Mouse (Mus musculus): ENCODE measurements around the gene Mkks. TPM values are rescaled to one million over a fixed set of nuclear protein-coding genes. Genes with fewer than 3 reads are reported as not detected.

Gene Mkks
- polyA plus RNA-seq (2012; fragmentation: generic; extraction: Trizol), result 3.4 TPM

DNA sequence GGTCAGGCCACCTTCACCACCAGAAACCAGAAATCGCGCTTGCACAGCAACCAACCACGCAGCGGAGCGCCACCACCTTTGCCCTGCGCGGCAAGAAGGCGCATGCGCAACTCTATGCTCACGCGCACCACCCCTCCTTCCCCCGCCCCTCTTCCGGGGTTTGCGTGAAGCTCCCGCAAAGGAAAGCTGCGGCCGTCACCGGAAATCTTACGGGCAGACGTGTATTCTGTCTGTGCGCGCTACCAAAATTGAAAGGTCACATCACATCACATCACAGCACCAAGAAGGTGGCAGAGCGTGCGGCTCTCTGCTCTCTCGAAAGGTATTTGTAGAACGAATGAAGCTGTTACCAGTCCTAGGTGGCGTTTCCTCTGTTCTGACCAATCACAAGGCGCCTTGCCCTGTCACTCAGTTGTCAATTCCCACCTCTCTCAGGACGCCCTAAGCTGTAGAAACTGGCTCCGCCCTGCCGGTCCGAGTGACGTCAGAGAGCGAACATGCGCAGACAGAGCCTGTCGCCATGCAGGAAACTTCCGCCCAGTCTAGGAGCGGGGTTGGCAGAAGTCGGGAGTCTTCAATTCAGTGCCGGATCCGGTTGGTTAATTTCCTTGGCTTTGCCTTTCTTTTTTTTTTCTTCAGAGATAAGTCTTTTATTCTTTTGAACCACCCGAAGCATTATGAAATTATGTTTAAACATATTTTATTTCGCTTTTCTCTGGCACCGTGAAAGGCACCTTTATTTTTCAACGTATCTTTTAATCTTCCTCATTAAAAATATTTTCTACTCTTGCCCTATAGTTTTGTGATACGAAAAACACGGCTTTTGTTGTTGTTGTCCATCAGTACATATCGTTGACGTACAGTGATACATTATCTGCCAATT, at the start of gene Mkks, which contains the start of the genes Slx4ip and AL731706.1:
Mkks (minus strand) TSS at position 322 of the 883 bp plus-strand sequence.
Slx4ip (plus strand) TSS at position 151 of the 883 bp plus-strand sequence.
AL731706.1 (minus strand) TSS at position 322 of the 883 bp plus-strand sequence.
- peak within 1 kb of the TSS; percentile 38 for H3K4me3 ChIP-seq
- H3K36me3 ChIP-seq (ENCODE audit: control insufficient read depth, insufficient read depth), result no peaks in the 10 kb centered on the region
- no peak for TF ChIP-seq USF1 (IDR thresholded peaks at IDR 0.05; ENCODE audit: low read depth)
- no peak for TF ChIP-seq E2F4 (IDR thresholded peaks at IDR 0.05; ENCODE audit: insufficient read depth)
- TF ChIP-seq TCF3 (IDR thresholded peaks at IDR 0.05; ENCODE audit: insufficient read length, low read depth), result no peak
- TF ChIP-seq POLR2A (IDR thresholded peaks at IDR 0.05; ENCODE audit: insufficient read length, low read depth), result peak; percentile 88
- no peak for TF ChIP-seq REST (IDR thresholded peaks at IDR 0.05; ENCODE audit: insufficient read depth, insufficient read length)
- no peak for TF ChIP-seq MYOD1 (IDR thresholded peaks at IDR 0.05; ENCODE audit: control insufficient read depth in 1 of 3, insufficient read length in 2 of 3, low read depth in 2 of 3)
- TF ChIP-seq MYOG (IDR thresholded peaks at IDR 0.05; ENCODE audit: control insufficient read depth in 1 of 3, insufficient read depth in 1 of 3, insufficient read length in 2 of 3, low read depth in 2 of 3), result peak in 1 of 3 experiments; percentile 15
- TF ChIP-seq POLR2AphosphoS2 (IDR thresholded peaks at IDR 0.05; ENCODE audit: insufficient read length, low read depth), result peak; percentile 86
- no peak for TF ChIP-seq MAX (IDR thresholded peaks at IDR 0.05; ENCODE audit: low read depth)
- TF ChIP-seq SRF (IDR thresholded peaks at IDR 0.05; ENCODE audit: control insufficient read depth, insufficient read length, low read depth), result peak; percentile 43
- TF ChIP-seq CEBPB (IDR thresholded peaks at IDR 0.05; ENCODE audit: insufficient read depth, poor library complexity, severe bottlenecking), result no peak
- TF ChIP-seq TCF12 (IDR thresholded peaks at IDR 0.05; ENCODE audit: insufficient read depth, poor library complexity, severe bottlenecking), result no peak
- peak within 1 kb of the TSS; percentile 51 for H3ac ChIP-seq (ENCODE audit: control insufficient read depth, insufficient read length)
- H3K79me2 ChIP-seq (ENCODE audit: control insufficient read depth, insufficient read depth), result peaks cover 37% of the 10 kb centered on the region
- H3K4me2 ChIP-seq (ENCODE audit: low read depth), result peak within 1 kb of the TSS; percentile 86
- H3K27me3 ChIP-seq (ENCODE audit: control insufficient read depth, insufficient read depth, insufficient read length), result no peaks in the 10 kb centered on the region

- no peaks in the 10 kb centered on the region for H3K79me2 ChIP-seq (ENCODE audit: control insufficient read depth, insufficient read depth)
- TF ChIP-seq CEBPB (IDR thresholded peaks at IDR 0.05; ENCODE audit: insufficient read depth, poor library complexity, severe bottlenecking) (no peak), TCF12 (IDR thresholded peaks at IDR 0.05; ENCODE audit: insufficient read depth, poor library complexity, severe bottlenecking) (no peak), USF1 (IDR thresholded peaks at IDR 0.05; ENCODE audit: low read depth) (no peak), MYOG (IDR thresholded peaks at IDR 0.05; ENCODE audit: control insufficient read depth in 1 of 3, insufficient read depth in 1 of 3, insufficient read length in 2 of 3, low read depth in 2 of 3) (no peak), MAX (IDR thresholded peaks at IDR 0.05; ENCODE audit: low read depth) (no peak), SRF (IDR thresholded peaks at IDR 0.05; ENCODE audit: control insufficient read depth, insufficient read length, low read depth) (no peak), TCF3 (IDR thresholded peaks at IDR 0.05; ENCODE audit: insufficient read length, low read depth) (no peak), E2F4 (IDR thresholded peaks at IDR 0.05; ENCODE audit: insufficient read depth) (no peak), POLR2AphosphoS2 (IDR thresholded peaks at IDR 0.05; ENCODE audit: insufficient read length, low read depth) (no peak), REST (IDR thresholded peaks at IDR 0.05; ENCODE audit: insufficient read depth, insufficient read length) (no peak), POLR2A (IDR thresholded peaks at IDR 0.05; ENCODE audit: insufficient read length, low read depth) (no peak)
- H3ac ChIP-seq (ENCODE audit: control insufficient read depth, insufficient read length), result no peak overlapping the region
- no peaks in the 10 kb centered on the region for H3K36me3 ChIP-seq (ENCODE audit: control insufficient read depth, insufficient read depth)
- H3K4me3 ChIP-seq, result no peak overlapping the region
- H3K4me2 ChIP-seq (ENCODE audit: low read depth), result no peak overlapping the region
- H3K27me3 ChIP-seq (ENCODE audit: control insufficient read depth, insufficient read depth, insufficient read length), result no peaks in the 10 kb centered on the region
These were observed 47.1 kb upstream of the Mkks start for GRCm38 (mm10) chr2:136938249-136938648.

GRCm38 (mm10) chr2:136936391-136937288, 45.5 kb upstream of the Mkks start:
- TF ChIP-seq REST (IDR thresholded peaks at IDR 0.05; ENCODE audit: insufficient read depth, insufficient read length), result no peak
- no peak for TF ChIP-seq E2F4 (IDR thresholded peaks at IDR 0.05; ENCODE audit: insufficient read depth)
- TF ChIP-seq TCF3 (IDR thresholded peaks at IDR 0.05; ENCODE audit: insufficient read length, low read depth), result no peak
- no peak for TF ChIP-seq POLR2AphosphoS2 (IDR thresholded peaks at IDR 0.05; ENCODE audit: insufficient read length, low read depth)
- TF ChIP-seq MAX (IDR thresholded peaks at IDR 0.05; ENCODE audit: low read depth), result no peak
- TF ChIP-seq TCF12 (IDR thresholded peaks at IDR 0.05; ENCODE audit: insufficient read depth, poor library complexity, severe bottlenecking), result no peak
- no peak for TF ChIP-seq USF1 (IDR thresholded peaks at IDR 0.05; ENCODE audit: low read depth)
- H3K4me2 ChIP-seq (ENCODE audit: low read depth), result no peak overlapping the region
- no peaks in the 10 kb centered on the region for H3K36me3 ChIP-seq (ENCODE audit: control insufficient read depth, insufficient read depth)
- no peak overlapping the region for H3K4me3 ChIP-seq
- no peak overlapping the region for H3ac ChIP-seq (ENCODE audit: control insufficient read depth, insufficient read length)
- no peaks in the 10 kb centered on the region for H3K79me2 ChIP-seq (ENCODE audit: control insufficient read depth, insufficient read depth)
- no peaks in the 10 kb centered on the region for H3K27me3 ChIP-seq (ENCODE audit: control insufficient read depth, insufficient read depth, insufficient read length)

- Histone ChIP-seq H3ac (ENCODE audit: control insufficient read depth, insufficient read length) (no peak overlapping the region), H3K27me3 (ENCODE audit: control insufficient read depth, insufficient read depth, insufficient read length) (no peaks in the 10 kb centered on the region), H3K36me3 (ENCODE audit: control insufficient read depth, insufficient read depth) (no peaks in the 10 kb centered on the region), H3K4me3 (no peak overlapping the region), H3K4me2 (ENCODE audit: low read depth) (peak overlapping the region; percentile 83), H3K79me2 (ENCODE audit: control insufficient read depth, insufficient read depth) (no peaks in the 10 kb centered on the region)
- TF ChIP-seq MYOD1 (IDR thresholded peaks at IDR 0.05; ENCODE audit: control insufficient read depth in 1 of 3, insufficient read length in 2 of 3, low read depth in 2 of 3) (peak in 2 of 3 experiments; percentile 47 to 50), MYOG (IDR thresholded peaks at IDR 0.05; ENCODE audit: control insufficient read depth in 1 of 3, insufficient read depth in 1 of 3, insufficient read length in 2 of 3, low read depth in 2 of 3) (peak in 1 of 3 experiments; percentile 65), CEBPB (IDR thresholded peaks at IDR 0.05; ENCODE audit: insufficient read depth, poor library complexity, severe bottlenecking) (no peak)
These were observed 29.8 kb upstream of the Mkks start for GRCm38 (mm10) chr2:136921003-136921408.
